Mouse (Mus musculus): ENCODE data around the gene Prkcg.

- no peak for TF ChIP-seq EP300 (IDR thresholded peaks at IDR 0.05; ENCODE audit: low read depth)
- TF ChIP-seq CTCF (IDR thresholded peaks at IDR 0.05; ENCODE audit: low read depth), result no peak
These were observed 79.3 kb downstream of the Prkcg start for GRCm38 (mm10) chr7:3368311-3368710.

Data from heart, postnatal 0 days (tissue).